Mouse (Mus musculus): Measurements from ENCODE around the gene Twnk. TPM values are rescaled to one million over a fixed set of nuclear protein-coding genes. Genes with fewer than 3 reads are reported as not detected.
A peak's percentile ranks its signal among the peaks of the same experiment; 100 is the strongest.

The Twnk gene
- polyA plus RNA-seq, 1 experiment from 2014 or later: 13.2 TPM

GRCm38 (mm10) chr19:45015518-45016281, 10.2 kb downstream of the Twnk start:
- Histone ChIP-seq H3K4me1 (replicated peaks) (peaks cover 72% of the 10 kb centered on the region), H3K4me3 (replicated peaks) (peak overlapping the region; percentile 66), H3K27me3 (peaks cover 12% of the 10 kb centered on the region; the same call in 1 of the 2 replicates), H3K4me2 (peak overlapping the region; percentile 93), H3K9me3 (replicated peaks) (no peaks in the 10 kb centered on the region), H3K9ac (peak overlapping the region; percentile 71), H3K36me3 (peaks cover 18% of the 10 kb centered on the region), H3K27ac (peak overlapping the region; percentile 82)
- WGBS (ENCODE audit: insufficient replicate concordance): under 1% methylated on average over 34 of the region's 34 CpGs
- ATAC-seq (ENCODE audit: low read depth) (peak; percentile 50), DNase-seq (peak; percentile 64)

GRCm38 (mm10) chr19:45016341-45017215, 11.1 kb downstream of the Twnk start:
- Histone ChIP-seq H3K9ac (peak overlapping the region; percentile 71), H3K27ac (peak overlapping the region; percentile 82), H3K36me3 (peaks cover 14% of the 10 kb centered on the region), H3K9me3 (replicated peaks) (no peaks in the 10 kb centered on the region), H3K27me3 (peaks cover 12% of the 10 kb centered on the region; the same call in 1 of the 2 replicates), H3K4me1 (replicated peaks) (peaks cover 79% of the 10 kb centered on the region), H3K4me2 (peak overlapping the region; percentile 93), H3K4me3 (replicated peaks) (peak overlapping the region; percentile 66)
- 2% methylated on average over 18 of the region's 18 CpGs for WGBS (ENCODE audit: insufficient replicate concordance)
- no peak for DNase-seq
- no peak for ATAC-seq (ENCODE audit: low read depth)

GRCm38 (mm10) chr19:45017216-45017771, 11.8 kb downstream of the Twnk start:
- WGBS (ENCODE audit: insufficient replicate concordance): under 1% methylated on average over 23 of the region's 27 CpGs
- H3K4me1 ChIP-seq (replicated peaks): peaks cover 80% of the 10 kb centered on the region

GRCm38 (mm10) chr19:45017909-45018308, 12.4 kb downstream of the Twnk start:
- peak; percentile 54 for DNase-seq
- Histone ChIP-seq H3K27me3 (peaks cover 12% of the 10 kb centered on the region; the same call in 1 of the 2 replicates), H3K36me3 (peaks cover 7% of the 10 kb centered on the region; the same call in 1 of the 2 replicates), H3K4me1 (replicated peaks) (peaks cover 80% of the 10 kb centered on the region), H3K9ac (peak overlapping the region; percentile 71), H3K4me3 (replicated peaks) (peak overlapping the region; percentile 66), H3K4me2 (peak overlapping the region; percentile 93), H3K9me3 (replicated peaks) (no peaks in the 10 kb centered on the region), H3K27ac (peak overlapping the region; percentile 82)
- ATAC-seq (ENCODE audit: low read depth): peak; percentile 35
- under 1% methylated on average over 46 of the region's 48 CpGs for WGBS (ENCODE audit: insufficient replicate concordance)

More at GRCm38 (mm10) chr19:45017216-45017771, 11.8 kb downstream of the Twnk start:
- no peak for DNase-seq
- ATAC-seq (ENCODE audit: low read depth): peak; percentile 21
- Histone ChIP-seq H3K4me2 (peak overlapping the region; percentile 93), H3K9me3 (replicated peaks) (no peaks in the 10 kb centered on the region), H3K27ac (peak overlapping the region; percentile 82), H3K9ac (peak overlapping the region; percentile 71), H3K27me3 (peaks cover 12% of the 10 kb centered on the region; the same call in 1 of the 2 replicates), H3K4me3 (replicated peaks) (peak overlapping the region; percentile 66), H3K36me3 (peaks cover 9% of the 10 kb centered on the region)

GRCm38 (mm10) chr19:45018351-45018831, 12.9 kb downstream of the Twnk start:
- Histone ChIP-seq H3K9ac (peak overlapping the region; percentile 71), H3K9me3 (replicated peaks) (no peaks in the 10 kb centered on the region), H3K4me2 (peak overlapping the region; percentile 93), H3K27me3 (peaks cover 12% of the 10 kb centered on the region; the same call in 1 of the 2 replicates), H3K36me3 (peaks cover 9% of the 10 kb centered on the region), H3K27ac (peak overlapping the region; percentile 82), H3K4me1 (replicated peaks) (peaks cover 77% of the 10 kb centered on the region), H3K4me3 (replicated peaks) (peak overlapping the region; percentile 66)
- ATAC-seq (ENCODE audit: low read depth) (0 out of 2 replicates have a peak, but pooled peaks have one; percentile 0), DNase-seq (no peak)
- WGBS (ENCODE audit: insufficient replicate concordance): 9% methylated on average over 13 of the region's 13 CpGs

- H3K36me3 ChIP-seq: peaks cover 19% of the 10 kb centered on the region
- no peaks in the 10 kb centered on the region for H3K9me3 ChIP-seq (replicated peaks)
- ATAC-seq (ENCODE audit: low read depth): no peak
- H3K9ac ChIP-seq: no peak overlapping the region
- H3K27me3 ChIP-seq: peaks cover 12% of the 10 kb centered on the region; the same call in 1 of the 2 replicates
- H3K4me1 ChIP-seq (replicated peaks): peaks cover 66% of the 10 kb centered on the region
- WGBS (ENCODE audit: insufficient replicate concordance): 50% methylated on average over 6 of the region's 6 CpGs
- H3K27ac ChIP-seq: no peak overlapping the region
- DNase-seq: no peak
- H3K4me2 ChIP-seq: no peak overlapping the region
- H3K4me3 ChIP-seq (replicated peaks): no peak overlapping the region
Observed at GRCm38 (mm10) chr19:45020348-45020747, 14.9 kb downstream of the Twnk start.

GRCm38 (mm10) chr19:45021362-45021761, 15.9 kb downstream of the Twnk start:
- H3K4me3 ChIP-seq (replicated peaks): no peak overlapping the region
- H3K4me1 ChIP-seq (replicated peaks): peaks cover 56% of the 10 kb centered on the region
- peaks cover 29% of the 10 kb centered on the region for H3K36me3 ChIP-seq
- peaks cover 6% of the 10 kb centered on the region; the same call in 1 of the 2 replicates for H3K27me3 ChIP-seq
- WGBS (ENCODE audit: insufficient replicate concordance): 79% methylated on average over 15 of the region's 15 CpGs
- no peak overlapping the region for H3K9ac ChIP-seq
- DNase-seq (no peak), ATAC-seq (ENCODE audit: low read depth) (no peak)
- H3K4me2 ChIP-seq: no peak overlapping the region
- no peak overlapping the region for H3K27ac ChIP-seq
- H3K9me3 ChIP-seq (replicated peaks): no peaks in the 10 kb centered on the region

GRCm38 (mm10) chr19:45023993-45024392, 18.5 kb downstream of the Twnk start:
- no peak overlapping the region for H3K9ac ChIP-seq
- H3K4me2 ChIP-seq: no peak overlapping the region
- H3K9me3 ChIP-seq (replicated peaks): no peaks in the 10 kb centered on the region
- H3K27me3 ChIP-seq: no peaks in the 10 kb centered on the region
- peaks cover 36% of the 10 kb centered on the region for H3K36me3 ChIP-seq
- H3K4me3 ChIP-seq (replicated peaks): no peak overlapping the region
- no peak overlapping the region for H3K27ac ChIP-seq
- DNase-seq: no peak
- ATAC-seq (ENCODE audit: low read depth): no peak
- 74% methylated on average over 11 of the region's 11 CpGs for WGBS (ENCODE audit: insufficient replicate concordance)
- peaks cover 32% of the 10 kb centered on the region for H3K4me1 ChIP-seq (replicated peaks)

- 88% methylated on average over 20 of the region's 20 CpGs for WGBS (ENCODE audit: insufficient replicate concordance)
- H3K36me3 ChIP-seq: peaks cover 36% of the 10 kb centered on the region
- DNase-seq (no peak), ATAC-seq (ENCODE audit: low read depth) (no peak)
- no peak overlapping the region for H3K27ac ChIP-seq
- no peak overlapping the region for H3K4me3 ChIP-seq (replicated peaks)
- peaks cover 26% of the 10 kb centered on the region for H3K4me1 ChIP-seq (replicated peaks)
- no peak overlapping the region for H3K4me2 ChIP-seq
- H3K9ac ChIP-seq: no peak overlapping the region
- H3K9me3 ChIP-seq (replicated peaks): no peaks in the 10 kb centered on the region
- no peaks in the 10 kb centered on the region for H3K27me3 ChIP-seq
Observed at GRCm38 (mm10) chr19:45024775-45025174, 19.3 kb downstream of the Twnk start.

GRCm38 (mm10) chr19:45025937-45026568, 20.6 kb downstream of the Twnk start:
- H3K27ac ChIP-seq: no peak overlapping the region
- no peak overlapping the region for H3K9ac ChIP-seq
- DNase-seq (no peak), ATAC-seq (ENCODE audit: low read depth) (no peak)
- no peaks in the 10 kb centered on the region for H3K9me3 ChIP-seq (replicated peaks)
- WGBS (ENCODE audit: insufficient replicate concordance): 87% methylated on average over 37 of the region's 37 CpGs
- H3K4me1 ChIP-seq (replicated peaks): peaks cover 25% of the 10 kb centered on the region
- H3K27me3 ChIP-seq: no peaks in the 10 kb centered on the region
- peaks cover 36% of the 10 kb centered on the region for H3K36me3 ChIP-seq
- no peak overlapping the region for H3K4me3 ChIP-seq (replicated peaks)
- no peak overlapping the region for H3K4me2 ChIP-seq
